Mouse (Mus musculus) cerebellum, postnatal 25 days (tissue): ENCODE data around the gene Prdm8.

ENCODE experiments used
- DNase-seq, 2 experiments: peaks; one replicate each; pipeline ENCODE4 v3.0.0; 2021; ENCODE audit warnings: mixed read lengths in 2 of 2

Gene Prdm8

GRCm38 (mm10) chr5:98184971-98185805 is 18.2 kb downstream of the Prdm8 start:
- DNase-seq: peak; percentile 92 to 95

- DNase-seq: peak; percentile 53 to 64
These were observed 19.1 kb downstream of the Prdm8 start for GRCm38 (mm10) chr5:98185806-98186751.

GRCm38 (mm10) chr5:98189181-98190180 is 22.5 kb downstream of the Prdm8 start:
- DNase-seq: peak; percentile 59 to 63

- DNase-seq: no peak
These were observed 25.4 kb downstream of the Prdm8 start for GRCm38 (mm10) chr5:98192295-98192983.

GRCm38 (mm10) chr5:98194959-98195358 is 28.0 kb downstream of the Prdm8 start:
- no peak for DNase-seq

GRCm38 (mm10) chr5:98198412-98199218 is 31.6 kb downstream of the Prdm8 start:
- no peak for DNase-seq

GRCm38 (mm10) chr5:98199219-98199552 is 32.2 kb downstream of the Prdm8 start:
- no peak for DNase-seq

- DNase-seq: no peak
These were observed 34.6 kb downstream of the Prdm8 start for GRCm38 (mm10) chr5:98201606-98202005.

GRCm38 (mm10) chr5:98202996-98203395 is 36.0 kb downstream of the Prdm8 start:
- DNase-seq: no peak

GRCm38 (mm10) chr5:98212501-98212900 is 45.5 kb downstream of the Prdm8 start:
- no peak for DNase-seq

GRCm38 (mm10) chr5:98221956-98222355 is 55.0 kb downstream of the Prdm8 start:
- peak; percentile 25 to 59 for DNase-seq

GRCm38 (mm10) chr5:98226710-98227109 is 59.7 kb downstream of the Prdm8 start:
- no peak for DNase-seq

GRCm38 (mm10) chr5:98229456-98229855 is 62.5 kb downstream of the Prdm8 start:
- peak; percentile 77 to 81 for DNase-seq

- no peak for DNase-seq
These were observed 71.5 kb downstream of the Prdm8 start for GRCm38 (mm10) chr5:98238466-98238865.
